Mouse (Mus musculus): ENCODE measurements around the gene Rad9b. TPM values are rescaled to one million over a fixed set of nuclear protein-coding genes. Genes with fewer than 3 reads are reported as not detected.

Gene Rad9b
- polyA plus RNA-seq, 1 experiment from 2014 or later = 6.4 TPM

DNA sequence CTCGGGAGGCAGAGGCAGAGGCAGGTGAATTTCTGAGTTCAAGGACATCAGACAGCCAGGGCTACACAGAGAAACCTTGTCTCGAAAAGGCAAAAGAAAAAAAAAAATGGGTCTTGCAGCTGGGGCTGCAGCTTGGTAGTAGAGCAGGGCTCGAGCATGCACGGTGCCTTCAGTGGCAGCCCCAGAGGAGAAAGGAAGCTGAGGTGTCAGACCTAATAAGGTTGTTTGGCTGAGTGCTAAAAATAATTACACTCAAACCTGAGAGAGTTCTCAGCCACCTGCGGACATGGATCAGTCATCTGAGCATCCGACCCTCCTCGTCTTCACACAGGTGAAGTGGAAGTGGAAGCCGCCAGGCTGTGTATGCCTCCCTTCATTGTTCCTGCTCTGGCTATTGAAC is 43.3 kb downstream of the Rad9b start:
- Histone ChIP-seq H3K27ac (replicated peaks in 1 of 2; ENCODE audit: control insufficient read depth in 1 of 2, insufficient read depth in 1 of 2, low read depth in 2 of 2, low read length in 2 of 2) (no peak overlapping the region), H3K9ac (ENCODE audit: low read length) (0 out of 2 replicates have a peak overlapping the region, but pooled peaks have one; percentile 25), H3K36me3 (ENCODE audit: control insufficient read depth, insufficient read depth, low read length) (peaks cover 51% of the 10 kb centered on the region), H3K4me3 (ENCODE audit: control insufficient read depth in 1 of 2, insufficient read depth in 1 of 2, low read depth in 1 of 2, low read length in 2 of 2) (no peak overlapping the region), H3K27me3 (ENCODE audit: control insufficient read depth, insufficient read depth, low read length) (no peaks in the 10 kb centered on the region), H3K4me1 (ENCODE audit: control insufficient read depth in 2 of 2, insufficient read depth in 2 of 2, low read length in 2 of 2) (peaks cover 12 to 28% of the 10 kb centered on the region in 2 experiments), H3K4me2 (ENCODE audit: low read length) (no peak overlapping the region), H3K9me3 (ENCODE audit: control insufficient read depth, low read length) (no peaks in the 10 kb centered on the region)
- 52% methylated on average over 8 of the region's 8 CpGs for WGBS
- ATAC-seq (ENCODE audit: insufficient number of reproducible peaks, insufficient read depth, low FRiP score, low read depth) = no peak

DNA sequence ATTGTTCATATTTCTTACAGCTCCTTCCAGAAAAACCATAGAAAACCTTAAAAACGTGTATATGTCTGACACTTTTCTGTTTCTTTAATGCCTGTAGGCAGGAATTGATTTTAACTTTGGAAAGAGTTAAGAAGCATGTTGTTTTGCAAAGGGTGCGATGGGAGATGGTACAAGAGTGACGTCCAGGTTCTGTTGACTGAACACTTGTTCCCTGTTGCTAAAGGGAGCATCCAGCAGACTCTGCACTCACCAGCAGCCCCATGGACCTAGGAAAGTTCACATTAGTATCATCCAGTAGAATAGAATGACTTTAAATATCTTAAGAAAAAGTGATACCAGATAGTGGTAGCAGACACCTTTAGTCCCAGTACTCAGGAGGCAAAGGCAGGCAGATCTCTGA is 47.5 kb downstream of the Rad9b start:
- Histone ChIP-seq H3K9ac (ENCODE audit: low read length) (no peak overlapping the region), H3K36me3 (ENCODE audit: control insufficient read depth, insufficient read depth, low read length) (peaks cover 26% of the 10 kb centered on the region), H3K9me3 (ENCODE audit: control insufficient read depth, low read length) (no peaks in the 10 kb centered on the region), H3K27me3 (ENCODE audit: control insufficient read depth, insufficient read depth, low read length) (no peaks in the 10 kb centered on the region), H3K4me3 (ENCODE audit: control insufficient read depth in 1 of 2, insufficient read depth in 1 of 2, low read depth in 1 of 2, low read length in 2 of 2) (no peak overlapping the region), H3K4me2 (ENCODE audit: low read length) (no peak overlapping the region), H3K4me1 (ENCODE audit: control insufficient read depth in 2 of 2, insufficient read depth in 2 of 2, low read length in 2 of 2) (peaks cover 21 to 41% of the 10 kb centered on the region in 2 experiments), H3K27ac (replicated peaks in 1 of 2; ENCODE audit: control insufficient read depth in 1 of 2, insufficient read depth in 1 of 2, low read depth in 2 of 2, low read length in 2 of 2) (no peak overlapping the region)
- 85% methylated on average over 3 of the region's 3 CpGs for WGBS
- ATAC-seq (ENCODE audit: insufficient number of reproducible peaks, insufficient read depth, low FRiP score, low read depth) = no peak

DNA sequence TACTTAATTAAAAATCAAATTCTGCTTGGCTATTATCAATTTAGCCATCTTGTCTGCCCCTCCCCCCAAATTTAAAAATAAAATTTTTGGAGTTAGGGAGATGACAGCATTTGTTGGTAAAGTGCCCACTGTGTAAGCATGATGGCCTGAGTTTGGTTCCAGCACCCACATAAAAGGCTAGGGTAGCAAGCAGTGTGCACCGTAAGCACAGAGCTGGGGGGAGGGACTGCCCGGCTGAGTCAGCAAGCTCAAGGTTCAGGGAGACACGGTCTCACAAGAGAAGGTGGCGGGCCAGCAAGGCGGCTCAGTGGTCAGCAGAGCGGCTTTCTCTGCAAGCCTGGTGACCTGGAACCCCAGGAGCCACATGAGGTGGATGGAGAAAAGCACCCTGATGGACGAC is 48.6 kb downstream of the Rad9b start:
- Histone ChIP-seq H3K27me3 (ENCODE audit: control insufficient read depth, insufficient read depth, low read length) (no peaks in the 10 kb centered on the region), H3K4me3 (ENCODE audit: control insufficient read depth in 1 of 2, insufficient read depth in 1 of 2, low read depth in 1 of 2, low read length in 2 of 2) (no peak overlapping the region), H3K9ac (ENCODE audit: low read length) (no peak overlapping the region), H3K4me1 (ENCODE audit: control insufficient read depth in 2 of 2, insufficient read depth in 2 of 2, low read length in 2 of 2) (peaks cover 17 to 39% of the 10 kb centered on the region in 2 experiments), H3K4me2 (ENCODE audit: low read length) (no peak overlapping the region), H3K36me3 (ENCODE audit: control insufficient read depth, insufficient read depth, low read length) (peaks cover 18% of the 10 kb centered on the region), H3K27ac (replicated peaks in 1 of 2; ENCODE audit: control insufficient read depth in 1 of 2, insufficient read depth in 1 of 2, low read depth in 2 of 2, low read length in 2 of 2) (no peak overlapping the region), H3K9me3 (ENCODE audit: control insufficient read depth, low read length) (no peaks in the 10 kb centered on the region)
- ATAC-seq (ENCODE audit: insufficient number of reproducible peaks, insufficient read depth, low FRiP score, low read depth) = 0 out of 2 replicates have a peak, but pooled peaks have one; percentile 10
- WGBS = 87% methylated on average over 7 of the region's 7 CpGs

DNA sequence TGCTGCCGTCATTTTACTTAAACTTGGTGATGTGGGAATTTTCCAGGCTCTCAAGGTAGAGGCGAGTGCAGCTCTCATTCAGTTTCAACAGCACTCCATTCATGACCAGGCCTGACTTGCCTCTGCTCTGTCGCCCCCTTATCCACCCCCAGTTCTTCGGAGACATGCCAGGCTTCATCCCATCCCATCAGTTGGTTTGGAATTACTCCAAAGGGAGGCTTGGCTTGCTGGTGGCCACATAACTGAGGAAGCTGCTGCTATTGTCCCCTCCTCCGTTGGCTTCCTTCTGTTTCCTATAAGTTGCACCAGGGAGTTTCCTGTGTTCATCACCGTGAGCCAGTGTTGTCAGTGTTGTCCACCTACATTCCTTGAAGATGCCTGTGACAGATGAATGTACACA is 49.5 kb downstream of the Rad9b start:
- Histone ChIP-seq H3K4me2 (ENCODE audit: low read length) (no peak overlapping the region), H3K9ac (ENCODE audit: low read length) (no peak overlapping the region), H3K4me3 (ENCODE audit: control insufficient read depth in 1 of 2, insufficient read depth in 1 of 2, low read depth in 1 of 2, low read length in 2 of 2) (no peak overlapping the region), H3K9me3 (ENCODE audit: control insufficient read depth, low read length) (no peaks in the 10 kb centered on the region), H3K27ac (replicated peaks in 1 of 2; ENCODE audit: control insufficient read depth in 1 of 2, insufficient read depth in 1 of 2, low read depth in 2 of 2, low read length in 2 of 2) (no peak overlapping the region), H3K27me3 (ENCODE audit: control insufficient read depth, insufficient read depth, low read length) (no peaks in the 10 kb centered on the region), H3K4me1 (ENCODE audit: control insufficient read depth in 2 of 2, insufficient read depth in 2 of 2, low read length in 2 of 2) (peaks cover 17 to 39% of the 10 kb centered on the region in 2 experiments), H3K36me3 (ENCODE audit: control insufficient read depth, insufficient read depth, low read length) (peaks cover 16% of the 10 kb centered on the region)
- 53% methylated on average over 6 of the region's 6 CpGs for WGBS
- ATAC-seq (ENCODE audit: insufficient number of reproducible peaks, insufficient read depth, low FRiP score, low read depth) = no peak

DNA sequence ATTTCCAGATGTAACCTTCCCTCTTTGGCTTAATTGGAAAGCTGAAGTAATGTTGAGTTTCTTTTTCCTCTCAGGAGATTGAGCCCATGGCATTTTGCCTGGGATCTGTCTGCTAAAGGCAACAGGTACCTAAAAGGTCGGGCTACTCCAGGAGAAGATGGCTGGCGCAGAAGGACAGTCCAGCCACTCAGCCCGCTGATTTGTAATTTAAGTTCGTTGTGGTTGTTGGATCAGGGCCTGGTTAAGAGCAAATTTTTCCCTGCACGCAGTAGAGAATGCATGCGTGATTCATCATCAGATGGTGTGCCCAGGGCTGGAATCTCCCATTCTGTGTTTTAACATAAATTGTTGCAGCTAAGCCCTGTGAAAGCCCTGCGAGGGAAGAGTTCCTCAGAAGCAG is 50.1 kb downstream of the Rad9b start:
- no peak overlapping the region for H3K27ac ChIP-seq (replicated peaks in 1 of 2; ENCODE audit: control insufficient read depth in 1 of 2, insufficient read depth in 1 of 2, low read depth in 2 of 2, low read length in 2 of 2)
- no peak overlapping the region for H3K4me2 ChIP-seq (ENCODE audit: low read length)
- no peaks in the 10 kb centered on the region for H3K27me3 ChIP-seq (ENCODE audit: control insufficient read depth, insufficient read depth, low read length)
- ATAC-seq (ENCODE audit: insufficient number of reproducible peaks, insufficient read depth, low FRiP score, low read depth) = no peak
- H3K4me1 ChIP-seq (ENCODE audit: control insufficient read depth in 2 of 2, insufficient read depth in 2 of 2, low read length in 2 of 2) = peaks cover 17 to 40% of the 10 kb centered on the region in 2 experiments
- no peak overlapping the region for H3K4me3 ChIP-seq (ENCODE audit: control insufficient read depth in 1 of 2, insufficient read depth in 1 of 2, low read depth in 1 of 2, low read length in 2 of 2)
- peaks cover 12% of the 10 kb centered on the region for H3K36me3 ChIP-seq (ENCODE audit: control insufficient read depth, insufficient read depth, low read length)
- no peaks in the 10 kb centered on the region for H3K9me3 ChIP-seq (ENCODE audit: control insufficient read depth, low read length)
- 82% methylated on average over 7 of the region's 7 CpGs for WGBS
- H3K9ac ChIP-seq (ENCODE audit: low read length) = no peak overlapping the region

DNA sequence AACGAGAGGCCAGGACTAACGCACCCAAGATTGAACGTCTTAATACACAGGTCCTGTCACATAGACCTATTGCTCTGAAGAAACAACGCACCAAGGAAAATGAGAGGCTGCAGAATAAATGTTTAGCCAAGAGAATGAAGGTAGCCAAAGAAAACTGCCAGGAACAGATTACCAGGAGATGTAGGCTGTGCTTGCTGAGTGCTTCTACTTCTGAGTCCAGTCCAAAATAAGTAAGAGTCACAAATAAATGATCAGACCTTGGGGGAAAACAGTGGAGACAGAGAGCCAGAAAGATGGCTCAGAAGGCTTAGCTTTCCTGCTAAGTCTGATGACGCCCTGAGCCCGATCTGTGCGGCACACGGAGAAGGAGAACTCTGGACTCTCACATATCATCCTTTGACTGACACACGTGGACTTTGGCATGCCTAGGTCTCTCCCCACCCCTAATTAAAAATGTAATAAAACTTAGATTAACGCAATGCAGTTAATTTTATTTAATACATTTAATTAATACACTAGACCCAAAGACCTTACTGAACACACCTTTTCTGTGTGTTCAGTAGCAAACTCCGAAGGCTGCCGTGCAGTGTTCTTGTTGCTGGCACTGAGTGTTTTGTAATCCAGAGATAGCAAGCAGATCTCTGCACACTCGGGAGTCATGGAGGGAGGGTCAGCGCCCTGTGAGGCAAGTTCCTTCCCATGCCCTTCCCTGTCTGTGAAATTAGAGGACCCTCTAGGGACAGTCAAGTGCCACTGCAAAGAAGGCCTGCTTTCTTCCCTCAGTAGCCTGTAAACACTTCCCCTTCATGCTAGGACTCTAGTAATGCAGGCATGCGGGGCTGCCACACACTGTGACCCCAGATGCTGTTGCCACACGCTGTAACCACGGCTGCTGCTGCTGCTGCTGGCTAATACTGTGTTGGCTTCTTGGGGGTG is 51.0 kb downstream of the Rad9b start:
- Histone ChIP-seq H3K9ac (ENCODE audit: low read length) (peak overlapping the region; percentile 22), H3K27me3 (ENCODE audit: control insufficient read depth, insufficient read depth, low read length) (no peaks in the 10 kb centered on the region), H3K27ac (replicated peaks in 1 of 2; ENCODE audit: control insufficient read depth in 1 of 2, insufficient read depth in 1 of 2, low read depth in 2 of 2, low read length in 2 of 2) (peak overlapping the region in 1 of 2 experiments; percentile 47; a peak in 1 of 4 replicates), H3K4me1 (ENCODE audit: control insufficient read depth in 2 of 2, insufficient read depth in 2 of 2, low read length in 2 of 2) (peaks cover 17 to 40% of the 10 kb centered on the region in 2 experiments), H3K4me2 (ENCODE audit: low read length) (0 out of 2 replicates have a peak overlapping the region, but pooled peaks have one; percentile 2), H3K36me3 (ENCODE audit: control insufficient read depth, insufficient read depth, low read length) (peaks cover 4% of the 10 kb centered on the region), H3K9me3 (ENCODE audit: control insufficient read depth, low read length) (no peaks in the 10 kb centered on the region), H3K4me3 (ENCODE audit: control insufficient read depth in 1 of 2, insufficient read depth in 1 of 2, low read depth in 1 of 2, low read length in 2 of 2) (no peak overlapping the region)
- ATAC-seq (ENCODE audit: insufficient number of reproducible peaks, insufficient read depth, low FRiP score, low read depth) = 0 out of 2 replicates have a peak, but pooled peaks have one; percentile 28
- 56% methylated on average over 17 of the region's 17 CpGs for WGBS

DNA sequence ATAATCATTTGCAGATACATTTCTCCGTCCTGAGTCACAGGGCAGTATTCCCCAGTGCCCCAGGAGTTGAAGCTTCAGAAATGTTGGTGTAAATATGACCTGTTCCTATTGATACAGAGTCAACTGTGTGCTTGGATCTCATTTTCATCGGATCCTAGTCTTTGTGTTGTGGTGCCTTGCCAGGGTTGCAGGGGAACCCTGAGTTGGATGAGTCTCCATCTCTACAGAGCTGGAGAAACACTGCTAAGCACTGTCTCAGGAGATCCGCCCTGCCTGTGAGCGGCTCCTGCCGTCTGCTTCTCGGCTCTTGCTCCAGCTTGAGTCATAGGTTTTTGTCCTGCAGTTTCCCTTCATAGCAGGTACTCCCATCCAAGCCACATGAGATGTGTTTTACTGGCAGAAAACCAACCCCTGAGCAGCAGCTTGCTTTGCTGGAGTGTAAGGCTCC is 53.9 kb downstream of the Rad9b start:
- no peak overlapping the region for H3K4me3 ChIP-seq (ENCODE audit: control insufficient read depth in 1 of 2, insufficient read depth in 1 of 2, low read depth in 1 of 2, low read length in 2 of 2)
- no peak overlapping the region for H3K4me2 ChIP-seq (ENCODE audit: low read length)
- peaks cover 17 to 39% of the 10 kb centered on the region in 2 experiments for H3K4me1 ChIP-seq (ENCODE audit: control insufficient read depth in 2 of 2, insufficient read depth in 2 of 2, low read length in 2 of 2)
- peaks cover 4% of the 10 kb centered on the region; the same call in 1 of the 2 replicates for H3K36me3 ChIP-seq (ENCODE audit: control insufficient read depth, insufficient read depth, low read length)
- no peak overlapping the region for H3K9ac ChIP-seq (ENCODE audit: low read length)
- 83% methylated on average over 6 of the region's 6 CpGs for WGBS
- H3K27ac ChIP-seq (replicated peaks in 1 of 2; ENCODE audit: control insufficient read depth in 1 of 2, insufficient read depth in 1 of 2, low read depth in 2 of 2, low read length in 2 of 2) = no peak overlapping the region
- no peaks in the 10 kb centered on the region for H3K27me3 ChIP-seq (ENCODE audit: control insufficient read depth, insufficient read depth, low read length)
- no peak for ATAC-seq (ENCODE audit: insufficient number of reproducible peaks, insufficient read depth, low FRiP score, low read depth)
- H3K9me3 ChIP-seq (ENCODE audit: control insufficient read depth, low read length) = no peaks in the 10 kb centered on the region

Data from heart, embryonic 14.5 days (tissue).